Mouse (Mus musculus): Measurements from ENCODE around the gene Prss56. TPM values are rescaled to one million over a fixed set of nuclear protein-coding genes. Genes with fewer than 3 reads are reported as not detected.

Gene Prss56
- polyA plus RNA-seq, 1 experiment from 2014 or later = 0.58 TPM

- Histone ChIP-seq H3K9ac (ENCODE audit: low read length) (no peak overlapping the region), H3K36me3 (ENCODE audit: control insufficient read depth, insufficient read depth, low read length) (peaks cover 96% of the 10 kb centered on the region), H3K27me3 (replicated peaks; ENCODE audit: control insufficient read depth, insufficient read depth, low read length) (no peaks in the 10 kb centered on the region), H3K4me3 (ENCODE audit: low read depth, low read length) (no peak overlapping the region), H3K9me3 (replicated peaks; ENCODE audit: control insufficient read depth, low read length) (no peaks in the 10 kb centered on the region), H3K4me1 (ENCODE audit: control insufficient read depth, insufficient read depth, low read length) (no peaks in the 10 kb centered on the region), H3K27ac (ENCODE audit: low read depth, low read length) (no peak overlapping the region), H3K4me2 (ENCODE audit: low read length) (no peak overlapping the region)
- ATAC-seq (no peak), DNase-seq (ENCODE audit: low spot score) (no peak)
- 71% methylated on average over 5 of the region's 5 CpGs for WGBS
Measured at GRCm38 (mm10) chr1:87230606-87231005, 47.5 kb downstream of the Prss56 start.

- no peak for DNase-seq (ENCODE audit: low spot score)
- H3K9ac ChIP-seq (ENCODE audit: low read length) = no peak overlapping the region
- H3K4me1 ChIP-seq (ENCODE audit: control insufficient read depth, insufficient read depth, low read length) = no peaks in the 10 kb centered on the region
- no peak overlapping the region for H3K4me2 ChIP-seq (ENCODE audit: low read length)
- peaks cover 95% of the 10 kb centered on the region for H3K36me3 ChIP-seq (ENCODE audit: control insufficient read depth, insufficient read depth, low read length)
- no peak for ATAC-seq
- H3K9me3 ChIP-seq (replicated peaks; ENCODE audit: control insufficient read depth, low read length) = no peaks in the 10 kb centered on the region
- H3K27me3 ChIP-seq (replicated peaks; ENCODE audit: control insufficient read depth, insufficient read depth, low read length) = no peaks in the 10 kb centered on the region
- H3K4me3 ChIP-seq (ENCODE audit: low read depth, low read length) = no peak overlapping the region
- 77% methylated on average over 7 of the region's 7 CpGs for WGBS
- H3K27ac ChIP-seq (ENCODE audit: low read depth, low read length) = no peak overlapping the region
Measured at GRCm38 (mm10) chr1:87232197-87232596, 49.1 kb downstream of the Prss56 start.

Other genes starting within 250 kb of the Prss56 start
- gene Alppl2, start 93.4 kb upstream of the Prss56 start, polyA plus RNA-seq (2014; fragmentation: Nextera tagmentation; extraction: Ambion mirVana) = not detected in 2 replicates
- not detected in 2 replicates for gene Alpi, start 81.7 kb upstream of the Prss56 start, polyA plus RNA-seq (2014; fragmentation: Nextera tagmentation; extraction: Ambion mirVana)
- gene Akp3, start 58.3 kb upstream of the Prss56 start, polyA plus RNA-seq (2014; fragmentation: Nextera tagmentation; extraction: Ambion mirVana) = not detected in 2 replicates
- 18.1 and 18.4 TPM in 2 replicates for gene Ecel1, start 26.8 kb upstream of the Prss56 start, polyA plus RNA-seq (2014; fragmentation: Nextera tagmentation; extraction: Ambion mirVana)
- gene Chrnd, start 7.3 kb downstream of the Prss56 start, polyA plus RNA-seq (2014; fragmentation: Nextera tagmentation; extraction: Ambion mirVana) = not detected in 2 replicates
- not detected in 2 replicates for gene Chrng, start 21.3 kb downstream of the Prss56 start, polyA plus RNA-seq (2014; fragmentation: Nextera tagmentation; extraction: Ambion mirVana)
- 56.6 and 61.9 TPM in 2 replicates for gene Eif4e2, start 30.6 kb downstream of the Prss56 start, polyA plus RNA-seq (2014; fragmentation: Nextera tagmentation; extraction: Ambion mirVana)
- gene Efhd1, start 81.0 kb downstream of the Prss56 start, polyA plus RNA-seq (2014; fragmentation: Nextera tagmentation; extraction: Ambion mirVana) = 0.48 and 0.68 TPM in 2 replicates
- gene Gigyf2, start 143.7 kb downstream of the Prss56 start, polyA plus RNA-seq (2014; fragmentation: Nextera tagmentation; extraction: Ambion mirVana) = 50.0 and 53.6 TPM in 2 replicates
- 10.4 and 11.2 TPM in 2 replicates for gene Kcnj13, start 211.4 kb downstream of the Prss56 start, polyA plus RNA-seq (2014; fragmentation: Nextera tagmentation; extraction: Ambion mirVana)